Mouse (Mus musculus): ENCODE data around the gene Med13.

DNA sequence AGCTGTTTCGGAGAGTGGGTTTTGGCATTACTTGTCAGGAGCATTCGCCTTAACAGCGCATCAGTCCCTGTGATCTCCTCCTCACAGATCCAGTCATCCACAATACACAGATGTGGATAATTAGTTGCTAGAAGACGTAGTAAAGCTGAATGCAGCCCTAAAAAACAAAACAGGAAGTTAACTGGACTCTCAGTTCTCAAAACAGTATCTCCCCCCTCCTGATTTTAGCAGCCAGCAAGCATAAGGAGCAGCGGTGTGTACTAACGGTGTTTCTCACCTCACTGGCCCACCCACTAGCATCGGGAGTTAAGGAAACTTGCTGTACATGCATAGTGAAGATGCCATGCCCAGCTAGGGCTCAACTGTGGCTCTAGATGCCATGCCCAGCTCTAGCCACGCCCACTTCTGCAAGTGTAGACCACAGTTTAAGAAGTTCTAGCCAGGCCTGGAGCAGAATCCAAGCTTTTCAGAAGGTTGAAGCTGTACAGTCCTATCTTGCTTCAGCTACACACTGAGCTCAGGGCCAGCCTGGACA lies 130.7 kb downstream of the Med13 start:
- no peak for TF ChIP-seq POLR2A (IDR thresholded peaks at IDR 0.05; ENCODE audit: control insufficient read depth, low read depth, low read length)
- no peak for TF ChIP-seq CTCF (IDR thresholded peaks at IDR 0.05; ENCODE audit: control insufficient read depth, insufficient read depth, insufficient replicate concordance, low read depth, low read length)
